24 mouse cellular contexts compared by ENCODE assay signal in genomic region chr10:105933309-105933708, GRCm38 (mm10).
"Had no signal": no experiment of that assay in that cellular context is flagged by ENCODE, and none has a peak within 500 bp of the region (broad histone marks: within the 10 kb centered on the region; RNA-seq: fewer than 3 reads in every experiment).

No protein-coding gene starts in this region.

- H3K4me1 ChIP-seq: heart, embryonic 13.5 days; heart, embryonic 15.5 days; hindbrain, embryonic 13.5 days; hindbrain, embryonic 15.5 days; kidney, embryonic 15.5 days; limb, embryonic 10.5 days; limb, embryonic 12.5 days had no signal

- ATAC-seq: hindbrain, postnatal 0 days; intestine, embryonic 16.5 days had no signal

- H3K9me3 ChIP-seq: heart, embryonic 13.5 days; heart, embryonic 15.5 days; hindbrain, embryonic 13.5 days; hindbrain, embryonic 15.5 days; kidney, embryonic 15.5 days; limb, embryonic 10.5 days; limb, embryonic 12.5 days had no signal

- H3K27me3 ChIP-seq: heart, embryonic 13.5 days; heart, embryonic 15.5 days; hindbrain, embryonic 13.5 days; hindbrain, embryonic 15.5 days; kidney, embryonic 15.5 days; limb, embryonic 12.5 days had no signal

- H3K27ac ChIP-seq: heart, adult 2 months; heart, embryonic 13.5 days; heart, embryonic 15.5 days; hindbrain, embryonic 13.5 days; hindbrain, embryonic 15.5 days; hindbrain, postnatal 0 days; kidney, embryonic 15.5 days; kidney, postnatal 0 days; limb, embryonic 10.5 days; limb, embryonic 12.5 days had no signal

- H3K36me3 ChIP-seq: heart, embryonic 13.5 days; heart, embryonic 15.5 days; hindbrain, embryonic 13.5 days; hindbrain, embryonic 15.5 days; kidney, embryonic 15.5 days; limb, embryonic 10.5 days; limb, embryonic 12.5 days had no signal

- DNase-seq: gastrocnemius, postnatal 14 days; gastrocnemius, postnatal 36 days; heart, adult 11 months; heart, adult 2 months; heart, postnatal 14 days; heart, postnatal 36 days; kidney, adult 11 months; kidney, adult 2 months; kidney, adult 9 months; kidney, postnatal 14 days; kidney, postnatal 36 days; layer of hippocampus, adult 9-11 months; layer of hippocampus, postnatal 36 days had no signal

- H3K4me2 ChIP-seq: heart, embryonic 11.5 days; heart, embryonic 13.5 days; heart, embryonic 15.5 days; hindbrain, embryonic 13.5 days; hindbrain, embryonic 15.5 days; kidney, embryonic 15.5 days; limb, embryonic 12.5 days had no signal

- H3K9ac ChIP-seq: heart, embryonic 13.5 days; heart, embryonic 15.5 days; hindbrain, embryonic 13.5 days; hindbrain, embryonic 15.5 days; kidney, embryonic 15.5 days; limb, embryonic 12.5 days had no signal

- H3K4me3 ChIP-seq: heart, adult 2 months; heart, embryonic 13.5 days; heart, embryonic 15.5 days; hindbrain, embryonic 13.5 days; hindbrain, embryonic 15.5 days; kidney, embryonic 15.5 days; limb, embryonic 10.5 days; limb, embryonic 12.5 days had no signal
